In the genomic region with DNA sequence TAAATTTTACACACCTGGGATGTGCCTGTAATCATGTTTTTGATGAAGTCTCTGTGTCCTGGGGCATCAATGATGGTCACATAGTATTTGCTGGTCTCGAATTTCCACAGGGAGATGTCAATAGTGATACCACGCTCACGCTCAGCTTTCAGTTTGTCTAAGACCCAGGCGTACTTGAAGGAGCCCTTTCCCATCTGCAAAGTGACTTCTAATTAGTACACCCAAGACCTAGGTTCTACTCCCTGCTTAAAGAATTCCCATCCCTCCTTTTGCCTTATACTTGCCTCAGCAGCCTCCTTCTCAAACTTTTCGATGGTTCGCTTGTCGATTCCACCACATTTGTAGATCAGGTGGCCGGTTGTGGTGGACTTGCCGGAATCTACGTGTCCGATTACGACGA, we compare ENCODE assay signal across 10 mouse cellular contexts. TPM values are rescaled to one million over a fixed set of nuclear protein-coding genes. Genes with fewer than 3 reads are reported as not detected.
DNase-seq lines count a peak whose midpoint lies in the region; ATAC-seq and TF ChIP-seq lines count a peak whose summit lies in the region.
"Not testable (repeated sequence)": the region's sequence is repeated elsewhere in the genome, so short reads cannot be mapped to it uniquely, and the experiment has no call there.
"Had no signal": no experiment of that assay in that cellular context is flagged by ENCODE, and none has a peak within 500 bp of the region (broad histone marks: within the 10 kb centered on the region; RNA-seq: fewer than 3 reads in every experiment).

No protein-coding gene starts in this region.

- H3K4me3 ChIP-seq in C2C12 (ENCODE audit: insufficient read depth, poor library complexity, severe bottlenecking) (peak overlapping the region; percentile 85), macrophage (ENCODE audit: inconsistent target) (peak overlapping the region; percentile 67)
- peak overlapping the region; percentile 97 for H3K4me3 ChIP-seq in forebrain, embryonic 12.5 days (replicated peaks)
- H3K4me3 ChIP-seq in heart, embryonic 15.5 days: peak overlapping the region; percentile 90
- peak overlapping the region; percentile 98 for H3K4me3 ChIP-seq in intestine, embryonic 16.5 days (ENCODE audit: low read length)
- peak overlapping the region; percentile 89 for H3K4me3 ChIP-seq in limb, embryonic 15.5 days
- peak overlapping the region; percentile 100 for H3K4me3 ChIP-seq in neural tube, embryonic 13.5 days

- not testable (repeated sequence) for TF ChIP-seq POLR2A in brain, embryonic 14.5 days (IDR thresholded peaks at IDR 0.05; ENCODE audit: borderline replicate concordance, extremely low read depth, insufficient read depth, insufficient read length, poor library complexity, severe bottlenecking)

- not testable (repeated sequence) for TF ChIP-seq CTCF in C2C12 (IDR thresholded peaks at IDR 0.05; ENCODE audit: control insufficient read depth, insufficient read depth, insufficient read length); brain, embryonic 14.5 days (IDR thresholded peaks at IDR 0.05; ENCODE audit: borderline replicate concordance, extremely low read depth, insufficient read depth, insufficient read length)

- peaks cover 31% of the 10 kb centered on the region for H3K79me3 ChIP-seq in C2C12 (ENCODE audit: low read depth)

- peak; percentile 25 for DNase-seq in brain, embryonic 14.5 days (ENCODE audit: low read depth)

- not testable (repeated sequence) for H3K27me3 ChIP-seq in C2C12 (ENCODE audit: control insufficient read depth, insufficient read depth, insufficient read length); forebrain, embryonic 12.5 days; heart, embryonic 15.5 days; intestine, embryonic 16.5 days (replicated peaks; ENCODE audit: control insufficient read depth, insufficient read depth, low read length); limb, embryonic 15.5 days; neural tube, embryonic 13.5 days

- peaks cover 38% of the 10 kb centered on the region for H3K79me2 ChIP-seq in C2C12 (ENCODE audit: control insufficient read depth, insufficient read depth)
- peaks cover 20% of the 10 kb centered on the region for H3K79me2 ChIP-seq in macrophage (ENCODE audit: inconsistent target)

- peak overlapping the region; percentile 100 for H3K9ac ChIP-seq in forebrain, embryonic 12.5 days
- H3K9ac ChIP-seq in heart, embryonic 15.5 days: peak overlapping the region; percentile 99
- peak overlapping the region; percentile 100 for H3K9ac ChIP-seq in intestine, embryonic 16.5 days (ENCODE audit: low read depth, low read length)
- peak overlapping the region; percentile 100 for H3K9ac ChIP-seq in limb, embryonic 15.5 days
- peak overlapping the region; percentile 100 for H3K9ac ChIP-seq in neural tube, embryonic 13.5 days

- H3K36me3 ChIP-seq in C2C12 (ENCODE audit: control insufficient read depth, insufficient read depth) (peaks cover 44% of the 10 kb centered on the region), macrophage (ENCODE audit: inconsistent target) (peaks cover 24% of the 10 kb centered on the region)
- peaks cover 41% of the 10 kb centered on the region for H3K36me3 ChIP-seq in forebrain, embryonic 12.5 days (replicated peaks)
- H3K36me3 ChIP-seq in heart, embryonic 15.5 days: peaks cover 34% of the 10 kb centered on the region
- H3K36me3 ChIP-seq in intestine, embryonic 16.5 days (ENCODE audit: control insufficient read depth, insufficient read depth, low read length): not testable (repeated sequence)
- peaks cover 33% of the 10 kb centered on the region for H3K36me3 ChIP-seq in limb, embryonic 15.5 days
- peaks cover 46% of the 10 kb centered on the region for H3K36me3 ChIP-seq in neural tube, embryonic 13.5 days

- WGBS in forebrain, embryonic 12.5 days: under 1% methylated on average over 13 of the region's 13 CpGs
- WGBS in heart, embryonic 15.5 days: under 1% methylated on average over 13 of the region's 13 CpGs
- WGBS in intestine, embryonic 16.5 days: under 1% methylated on average over 13 of the region's 13 CpGs
- under 1% methylated on average over 13 of the region's 13 CpGs for WGBS in limb, embryonic 15.5 days
- WGBS in macrophage (ENCODE audit: missing documents): 20% methylated on average over 1 of the region's 13 CpGs
- WGBS in neural tube, embryonic 13.5 days: 2% methylated on average over 13 of the region's 13 CpGs

- peak overlapping the region; percentile 73 for H3ac ChIP-seq in C2C12 (ENCODE audit: control insufficient read depth, insufficient read length, low read depth)

- not testable (repeated sequence) for H3K9me3 ChIP-seq in forebrain, embryonic 12.5 days; heart, embryonic 15.5 days (replicated peaks); intestine, embryonic 16.5 days (ENCODE audit: control insufficient read depth, low read length); limb, embryonic 15.5 days; neural tube, embryonic 13.5 days

- peaks cover 17% of the 10 kb centered on the region for H3K4me1 ChIP-seq in forebrain, embryonic 12.5 days
- peaks cover 20% of the 10 kb centered on the region for H3K4me1 ChIP-seq in heart, embryonic 15.5 days (replicated peaks)
- not testable (repeated sequence) for H3K4me1 ChIP-seq in intestine, embryonic 16.5 days (ENCODE audit: control insufficient read depth, insufficient read depth, low read length)
- H3K4me1 ChIP-seq in limb, embryonic 15.5 days: peaks cover 11% of the 10 kb centered on the region; the same call in 1 of the 2 replicates
- H3K4me1 ChIP-seq in neural tube, embryonic 13.5 days (replicated peaks): peaks cover 42% of the 10 kb centered on the region

- peak overlapping the region; percentile 97; the same call in 1 of the 2 replicates for H3K27ac ChIP-seq in forebrain, embryonic 12.5 days
- H3K27ac ChIP-seq in heart, embryonic 15.5 days: peak overlapping the region; percentile 99
- H3K27ac ChIP-seq in intestine, embryonic 16.5 days (ENCODE audit: low read length): peak overlapping the region; percentile 99
- H3K27ac ChIP-seq in limb, embryonic 15.5 days: peak overlapping the region; percentile 99
- peak overlapping the region; percentile 86 for H3K27ac ChIP-seq in macrophage
- H3K27ac ChIP-seq in neural tube, embryonic 13.5 days (replicated peaks): peak overlapping the region; percentile 97

- H3K4me2 ChIP-seq in forebrain, embryonic 12.5 days: peak overlapping the region; percentile 74
- H3K4me2 ChIP-seq in heart, embryonic 15.5 days: peak overlapping the region; percentile 67
- peak overlapping the region; percentile 58 for H3K4me2 ChIP-seq in intestine, embryonic 16.5 days (ENCODE audit: low read depth, low read length)
- peak overlapping the region; percentile 51 for H3K4me2 ChIP-seq in limb, embryonic 15.5 days
- H3K4me2 ChIP-seq in neural tube, embryonic 13.5 days: peak overlapping the region; percentile 79

- ATAC-seq in forebrain, embryonic 12.5 days (ENCODE audit: low FRiP score); heart, embryonic 15.5 days (replicated peaks; ENCODE audit: insufficient number of reproducible peaks, insufficient read depth, low FRiP score, low read depth); intestine, embryonic 16.5 days; limb, embryonic 15.5 days (ENCODE audit: insufficient number of reproducible peaks, low FRiP score, low TSS enrichment, low read depth); neural tube, embryonic 13.5 days (ENCODE audit: low read depth): not testable (repeated sequence)

RNA-seq across cellular contexts. Expression of gene Eef1a1, which starts 8.7 kb away (rescaled TPM):
- polyA plus RNA-seq in C2C12 (2012; fragmentation: generic; extraction: Trizol): 7,691 TPM
- 6,510 and 8,462 TPM in 2 replicates for polyA plus RNA-seq in brain, embryonic 14.5 days (2012; rRNA removed)
- polyA plus RNA-seq in forebrain, embryonic 12.5 days (2016; fragmentation: Nextera tagmentation; extraction: Ambion mirVana): 3,508 and 3,592 TPM in 2 replicates
- polyA plus RNA-seq in heart, embryonic 15.5 days (2015; fragmentation: Nextera tagmentation; extraction: Ambion mirVana): 2,802 and 3,192 TPM in 2 replicates
- 4,065 and 4,271 TPM in 2 replicates for polyA plus RNA-seq in intestine, embryonic 16.5 days (2015; fragmentation: Nextera tagmentation; extraction: Ambion mirVana)
- polyA plus RNA-seq in limb, embryonic 15.5 days (2015; fragmentation: Nextera tagmentation; extraction: Ambion mirVana): 4,450 and 5,127 TPM in 2 replicates
- 1,000 to 10,000 TPM in 11 of 26 experiments, 100 to 1,000 TPM in 15; 559 to 2,446 (median 950) TPM for total RNA-seq in macrophage (2018; cell fraction: chromatin; rRNA removed)
- total RNA-seq in macrophage (2018; cell fraction: cytosol; rRNA removed): 1,000 to 10,000 TPM; 2,865 to 8,643 (median 4,877) TPM
- total RNA-seq in macrophage (2018; cell fraction: nucleus; rRNA removed): 1,000 to 10,000 TPM; 1,048 to 3,060 (median 1,722) TPM
- 6,779 to 7,082 TPM (median 6,969 TPM) in 3 replicates for polyA plus RNA-seq in macrophage (2018)
- polyA plus RNA-seq in neural tube, embryonic 13.5 days (2015; fragmentation: Nextera tagmentation; extraction: Ambion mirVana): 3,346 and 3,414 TPM in 2 replicates

RNA-seq across cellular contexts. Expression of gene Gm17324, which starts 31.6 kb away (rescaled TPM):
- not detected for polyA plus RNA-seq in C2C12 (2012; fragmentation: generic; extraction: Trizol)
- 0.40 and 0.55 TPM in 2 replicates for polyA plus RNA-seq in brain, embryonic 14.5 days (2012; rRNA removed)
- 0.68 and 0.75 TPM in 2 replicates for polyA plus RNA-seq in forebrain, embryonic 12.5 days (2016; fragmentation: Nextera tagmentation; extraction: Ambion mirVana)
- polyA plus RNA-seq in heart, embryonic 15.5 days (2015; fragmentation: Nextera tagmentation; extraction: Ambion mirVana): 0.43 and 0.67 TPM in 2 replicates
- 0.24 and 0.48 TPM in 2 replicates for polyA plus RNA-seq in intestine, embryonic 16.5 days (2015; fragmentation: Nextera tagmentation; extraction: Ambion mirVana)
- 0.71 and 0.83 TPM in 2 replicates for polyA plus RNA-seq in limb, embryonic 15.5 days (2015; fragmentation: Nextera tagmentation; extraction: Ambion mirVana)
- total RNA-seq in macrophage (2018; cell fraction: chromatin; rRNA removed): under 1 TPM in 1 of 26 experiments, not detected in 25; 0.85 TPM
- total RNA-seq in macrophage (2018; cell fraction: cytosol; rRNA removed): under 1 TPM in 7 of 26 experiments, not detected in 19; 0.15 to 0.29 (median 0.19) TPM
- total RNA-seq in macrophage (2018; cell fraction: nucleus; rRNA removed): 1 to 10 TPM in 2 of 26 experiments, under 1 TPM in 2, not detected in 22; 0.75 to 1.2 (median 0.94) TPM
- polyA plus RNA-seq in macrophage (2018): not detected in 3 replicates
- 1.3 and 1.5 TPM in 2 replicates for polyA plus RNA-seq in neural tube, embryonic 13.5 days (2015; fragmentation: Nextera tagmentation; extraction: Ambion mirVana)
- total RNA-seq: gastrocnemius, postnatal 25 days had no signal
- polyA plus RNA-seq: Patski had no signal

RNA-seq across cellular contexts. Expression of gene Mto1, which starts 32.2 kb away (rescaled TPM):
- polyA plus RNA-seq in C2C12 (2012; fragmentation: generic; extraction: Trizol) (11.2 TPM), macrophage (2018) (14.3 to 17.0 TPM (median 16.3 TPM) in 3 replicates)
- 23.8 and 25.0 TPM in 2 replicates for polyA plus RNA-seq in brain, embryonic 14.5 days (2012; rRNA removed)
- 24.4 and 26.1 TPM in 2 replicates for polyA plus RNA-seq in forebrain, embryonic 12.5 days (2016; fragmentation: Nextera tagmentation; extraction: Ambion mirVana)
- 26.2 and 27.7 TPM in 2 replicates for polyA plus RNA-seq in heart, embryonic 15.5 days (2015; fragmentation: Nextera tagmentation; extraction: Ambion mirVana)
- 25.0 and 27.0 TPM in 2 replicates for polyA plus RNA-seq in intestine, embryonic 16.5 days (2015; fragmentation: Nextera tagmentation; extraction: Ambion mirVana)
- 21.2 and 24.6 TPM in 2 replicates for polyA plus RNA-seq in limb, embryonic 15.5 days (2015; fragmentation: Nextera tagmentation; extraction: Ambion mirVana)
- total RNA-seq in macrophage (2018; cell fraction: chromatin; rRNA removed): 100 to 1,000 TPM in 7 of 26 experiments, 10 to 100 TPM in 19; 34.7 to 125 (median 77.7) TPM
- 10 to 100 TPM in 19 of 26 experiments, 1 to 10 TPM in 7; 7.1 to 16.2 (median 12.1) TPM for total RNA-seq in macrophage (2018; cell fraction: cytosol; rRNA removed)
- total RNA-seq in macrophage (2018; cell fraction: nucleus; rRNA removed): 10 to 100 TPM; 17.7 to 63.0 (median 34.4) TPM
- 26.6 and 28.4 TPM in 2 replicates for polyA plus RNA-seq in neural tube, embryonic 13.5 days (2015; fragmentation: Nextera tagmentation; extraction: Ambion mirVana)

RNA-seq across cellular contexts. Expression of gene Cgas, which starts 37.2 kb away (rescaled TPM):
- polyA plus RNA-seq in C2C12 (2012; fragmentation: generic; extraction: Trizol): 1.8 TPM
- 0.67 and 0.97 TPM in 2 replicates for polyA plus RNA-seq in brain, embryonic 14.5 days (2012; rRNA removed)
- polyA plus RNA-seq in forebrain, embryonic 12.5 days (2016; fragmentation: Nextera tagmentation; extraction: Ambion mirVana): 0.46 and 0.69 TPM in 2 replicates
- polyA plus RNA-seq in heart, embryonic 15.5 days (2015; fragmentation: Nextera tagmentation; extraction: Ambion mirVana): 0.97 and 1.4 TPM in 2 replicates
- polyA plus RNA-seq in intestine, embryonic 16.5 days (2015; fragmentation: Nextera tagmentation; extraction: Ambion mirVana): 1.6 and 1.9 TPM in 2 replicates
- 2.7 and 3.4 TPM in 2 replicates for polyA plus RNA-seq in limb, embryonic 15.5 days (2015; fragmentation: Nextera tagmentation; extraction: Ambion mirVana)
- total RNA-seq in macrophage (2018; cell fraction: chromatin; rRNA removed): 10 to 100 TPM in 25 of 26 experiments, 1 to 10 TPM in 1; 9.5 to 88.0 (median 26.2) TPM
- 10 to 100 TPM in 7 of 26 experiments, 1 to 10 TPM in 19; 4.8 to 17.4 (median 9.1) TPM for total RNA-seq in macrophage (2018; cell fraction: cytosol; rRNA removed)
- 10 to 100 TPM; 13.8 to 74.0 (median 27.1) TPM for total RNA-seq in macrophage (2018; cell fraction: nucleus; rRNA removed)
- polyA plus RNA-seq in macrophage (2018): 7.4 to 14.0 TPM (median 7.6 TPM) in 3 replicates
- 0.64 and 0.85 TPM in 2 replicates for polyA plus RNA-seq in neural tube, embryonic 13.5 days (2015; fragmentation: Nextera tagmentation; extraction: Ambion mirVana)
